Mouse (Mus musculus) heart, embryonic 13.5 days (tissue): ENCODE data around the gene Kalrn. TPM values are rescaled to one million over a fixed set of nuclear protein-coding genes. Genes with fewer than 3 reads are reported as not detected.
A peak's percentile ranks its signal among the peaks of the same experiment; 100 is the strongest.

Experiments
- ATAC-seq: fragments of 200-750 bp; cut with Nextera tagmentation; 2 replicates; pipeline ENCODE4 v1.8.0; 2017; ENCODE audit warnings: moderate TSS enrichment; ENCODE audit not compliant: insufficient number of reproducible peaks, low FRiP score, low TSS enrichment; ENCODE audit errors: extremely low read depth
- H3K27ac ChIP-seq: fragments of 300-500 bp; sonication (generic); replicated peaks from 2 replicates; pipeline ENCODE4 v1.5.1; 2015; ENCODE audit warnings: moderate library complexity, mild to moderate bottlenecking, inconsistent platforms
- H3K27me3 ChIP-seq: fragments of 300-500 bp; sonication (generic); replicated peaks from 2 replicates; pipeline ENCODE4 v1.6.1; 2015; ENCODE audit warnings: mild to moderate bottlenecking, inconsistent platforms
- H3K36me3 ChIP-seq: fragments of 300-500 bp; sonication (generic); 2 replicates; pipeline ENCODE4 v1.6.1; 2015; ENCODE audit warnings: mild to moderate bottlenecking, inconsistent platforms
- H3K4me1 ChIP-seq: fragments of 300-500 bp; sonication (generic); 2 replicates; pipeline ENCODE4 v1.6.1; 2015; ENCODE audit warnings: inconsistent platforms
- H3K4me2 ChIP-seq: fragments of 300-500 bp; sonication (generic); 2 replicates; pipeline ENCODE4 v1.6.1; 2015; ENCODE audit warnings: inconsistent platforms, mild to moderate bottlenecking, moderate library complexity
- H3K4me3 ChIP-seq: fragments of 300-500 bp; sonication (generic); 2 replicates; pipeline ENCODE4 v1.5.1; 2015; ENCODE audit warnings: moderate library complexity, mild to moderate bottlenecking, inconsistent platforms
- H3K9ac ChIP-seq: fragments of 300-500 bp; sonication (generic); 2 replicates; pipeline ENCODE4 v1.6.1; 2015; ENCODE audit warnings: inconsistent platforms, mild to moderate bottlenecking, moderate library complexity
- H3K9me3 ChIP-seq: fragments of 300-500 bp; sonication (generic); 2 replicates; pipeline ENCODE4 v1.6.1; 2016; ENCODE audit warnings: inconsistent platforms
- WGBS: fragments of 180-500 bp; shearing (Covaris S2); methylation state at CpG from one replicate; pipeline ENCODE4 v1.1.7; 2015; ENCODE audit warnings: mixed read lengths; 5-methylcytosine and 5-hydroxymethylcytosine counted together
- polyA plus RNA-seq: library from polyadenylated mRNA; unstranded; fragments of >200 nt; fragmentation: Nextera tagmentation; extraction: Ambion mirVana; gene quantifications from 2 replicates; pipeline ENCODE4 v1.2.1, GENCODE M21; 2015

Gene Kalrn
- polyA plus RNA-seq, 1 experiment from 2014 or later = 28.1 TPM

DNA sequence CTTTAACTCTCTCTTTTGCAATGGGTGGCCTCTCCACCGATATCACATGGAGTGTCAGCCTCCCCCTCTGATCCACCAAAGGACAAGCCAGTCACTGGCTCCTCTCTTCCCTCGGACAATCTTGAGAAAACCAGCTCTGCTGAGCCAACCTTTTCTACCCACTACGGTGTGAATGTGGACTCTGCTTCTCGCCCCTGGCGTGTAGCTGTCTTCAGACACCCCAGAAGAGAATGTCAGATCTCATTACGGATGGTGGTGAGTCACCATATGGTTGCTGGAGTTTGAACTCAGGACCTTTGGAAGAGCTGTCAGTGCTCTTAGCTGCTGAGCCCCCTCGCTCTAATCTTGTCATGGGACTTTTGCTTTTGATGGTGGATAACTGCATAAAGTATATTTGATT lies 452.0 kb downstream of the Kalrn start:
- Histone ChIP-seq H3K27me3 (no peaks in the 10 kb centered on the region), H3K4me2 (no peak overlapping the region), H3K9ac (no peak overlapping the region), H3K36me3 (0 out of 2 replicates have a peak, but pooled peaks cover 8% of the 10 kb centered on the region), H3K9me3 (no peaks in the 10 kb centered on the region), H3K4me3 (no peak overlapping the region), H3K4me1 (no peaks in the 10 kb centered on the region; the same call in 1 of the 2 replicates), H3K27ac (no peak overlapping the region)
- 65% methylated on average over 7 of the region's 7 CpGs for whole genome bisulfite sequencing
- ATAC-seq = no peak

GRCm38 (mm10) chr16:34120801-34121201 lies 452.5 kb downstream of the Kalrn start:
- Histone ChIP-seq H3K27ac (no peak overlapping the region), H3K4me2 (no peak overlapping the region), H3K9me3 (no peaks in the 10 kb centered on the region), H3K4me1 (no peaks in the 10 kb centered on the region; the same call in 1 of the 2 replicates), H3K36me3 (peaks cover 10% of the 10 kb centered on the region; the same call in 1 of the 2 replicates), H3K27me3 (no peaks in the 10 kb centered on the region), H3K4me3 (no peak overlapping the region), H3K9ac (no peak overlapping the region)
- WGBS = 59% methylated on average over 9 of the region's 9 CpGs
- ATAC-seq = no peak

GRCm38 (mm10) chr16:34119844-34120243 lies 453.5 kb downstream of the Kalrn start:
- Histone ChIP-seq H3K9me3 (no peaks in the 10 kb centered on the region), H3K9ac (no peak overlapping the region), H3K4me2 (no peak overlapping the region), H3K27ac (no peak overlapping the region), H3K27me3 (no peaks in the 10 kb centered on the region), H3K36me3 (peaks cover 13% of the 10 kb centered on the region; the same call in 1 of the 2 replicates), H3K4me1 (no peaks in the 10 kb centered on the region; the same call in 1 of the 2 replicates), H3K4me3 (no peak overlapping the region)
- ATAC-seq = no peak
- WGBS = 86% methylated on average over 7 of the region's 7 CpGs

DNA sequence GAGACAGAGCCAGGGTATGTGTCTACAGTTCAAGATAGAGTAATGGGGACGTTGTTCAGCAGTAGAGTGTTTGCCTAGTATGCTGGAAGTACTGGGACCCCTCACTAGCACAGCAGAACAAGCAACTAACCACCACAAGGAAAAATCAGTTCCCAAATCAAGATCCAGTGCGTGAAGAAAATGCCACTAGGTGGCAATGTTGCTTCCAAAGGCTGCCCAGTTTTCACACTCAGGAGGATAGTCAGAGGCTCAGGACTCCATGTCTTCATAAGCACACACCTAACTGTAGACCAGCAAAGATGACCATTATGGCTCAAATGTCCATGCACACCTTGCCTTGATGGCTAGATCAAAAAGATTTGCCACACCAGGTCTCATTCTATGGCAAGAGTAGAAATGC lies 454.0 kb downstream of the Kalrn start:
- no peak for ATAC-seq
- no peaks in the 10 kb centered on the region for H3K27me3 ChIP-seq
- H3K4me1 ChIP-seq = no peaks in the 10 kb centered on the region; the same call in 1 of the 2 replicates
- no peak overlapping the region for H3K9ac ChIP-seq
- no peak overlapping the region for H3K4me3 ChIP-seq
- peaks cover 13% of the 10 kb centered on the region; the same call in 1 of the 2 replicates for H3K36me3 ChIP-seq
- 16% methylated on average over 2 of the region's 2 CpGs for WGBS
- H3K27ac ChIP-seq = no peak overlapping the region
- H3K4me2 ChIP-seq = no peak overlapping the region
- no peaks in the 10 kb centered on the region for H3K9me3 ChIP-seq

GRCm38 (mm10) chr16:34114665-34115064 lies 458.7 kb downstream of the Kalrn start:
- Histone ChIP-seq H3K36me3 (peaks cover 10% of the 10 kb centered on the region; the same call in 1 of the 2 replicates), H3K4me1 (no peaks in the 10 kb centered on the region), H3K27ac (no peak overlapping the region), H3K9me3 (no peaks in the 10 kb centered on the region), H3K9ac (no peak overlapping the region), H3K27me3 (no peaks in the 10 kb centered on the region; the same call in 1 of the 2 replicates), H3K4me3 (no peak overlapping the region), H3K4me2 (no peak overlapping the region)
- no peak for ATAC-seq
- WGBS = 3% methylated on average over 3 of the region's 3 CpGs

DNA sequence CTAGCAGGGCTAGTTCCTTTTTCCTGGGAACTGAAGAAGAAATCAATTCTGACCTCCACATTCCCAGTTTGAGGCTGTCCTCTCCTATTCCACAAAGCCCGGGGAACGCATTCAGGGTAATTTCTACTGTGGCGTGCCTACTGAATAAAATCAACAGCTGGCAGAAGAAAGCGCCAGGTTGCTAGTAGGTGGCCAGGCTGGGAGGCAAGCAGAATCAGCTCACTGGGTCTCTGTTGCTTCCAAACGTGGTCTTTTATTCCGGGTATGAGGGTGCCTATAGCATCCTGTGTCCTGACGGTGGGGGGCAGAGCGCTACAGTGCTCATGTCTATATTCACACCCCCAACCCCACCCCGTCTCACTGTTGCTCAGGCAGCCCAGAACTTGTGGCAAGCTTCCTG lies 460.2 kb downstream of the Kalrn start:
- Histone ChIP-seq H3K36me3 (peaks cover 10% of the 10 kb centered on the region; the same call in 1 of the 2 replicates), H3K27me3 (no peaks in the 10 kb centered on the region; the same call in 1 of the 2 replicates), H3K9ac (no peak overlapping the region), H3K4me1 (peaks cover 6% of the 10 kb centered on the region), H3K27ac (no peak overlapping the region), H3K9me3 (no peaks in the 10 kb centered on the region), H3K4me3 (no peak overlapping the region), H3K4me2 (no peak overlapping the region)
- ATAC-seq = no peak
- whole genome bisulfite sequencing = 88% methylated on average over 9 of the region's 9 CpGs

DNA sequence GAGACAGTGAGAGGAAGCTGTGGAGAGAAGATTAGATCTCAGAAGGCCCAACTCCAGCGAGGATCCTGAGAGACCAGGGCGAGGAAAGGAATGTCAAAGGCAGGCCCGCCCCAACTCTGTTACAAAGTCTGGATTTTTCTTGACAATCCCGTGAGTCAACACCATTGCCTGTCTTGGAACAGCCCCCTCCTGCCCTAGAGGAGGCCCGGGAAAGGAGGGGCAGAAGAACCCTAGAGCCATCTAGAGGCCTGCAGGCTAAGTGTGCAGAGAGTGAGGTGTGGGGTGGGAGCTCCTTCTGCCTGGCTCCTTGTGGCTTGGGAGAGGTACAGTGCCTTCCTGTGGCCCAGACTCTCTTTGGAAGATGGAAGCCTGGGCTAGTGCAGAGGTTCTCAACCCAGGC lies 460.8 kb downstream of the Kalrn start:
- Histone ChIP-seq H3K4me3 (no peak overlapping the region), H3K27me3 (no peaks in the 10 kb centered on the region; the same call in 1 of the 2 replicates), H3K9ac (no peak overlapping the region), H3K9me3 (no peaks in the 10 kb centered on the region), H3K27ac (no peak overlapping the region), H3K36me3 (peaks cover 10% of the 10 kb centered on the region; the same call in 1 of the 2 replicates), H3K4me2 (no peak overlapping the region), H3K4me1 (peaks cover 11% of the 10 kb centered on the region)
- 12% methylated on average over 5 of the region's 5 CpGs for WGBS
- ATAC-seq = no peak; the same call in 1 of the 2 replicates

DNA sequence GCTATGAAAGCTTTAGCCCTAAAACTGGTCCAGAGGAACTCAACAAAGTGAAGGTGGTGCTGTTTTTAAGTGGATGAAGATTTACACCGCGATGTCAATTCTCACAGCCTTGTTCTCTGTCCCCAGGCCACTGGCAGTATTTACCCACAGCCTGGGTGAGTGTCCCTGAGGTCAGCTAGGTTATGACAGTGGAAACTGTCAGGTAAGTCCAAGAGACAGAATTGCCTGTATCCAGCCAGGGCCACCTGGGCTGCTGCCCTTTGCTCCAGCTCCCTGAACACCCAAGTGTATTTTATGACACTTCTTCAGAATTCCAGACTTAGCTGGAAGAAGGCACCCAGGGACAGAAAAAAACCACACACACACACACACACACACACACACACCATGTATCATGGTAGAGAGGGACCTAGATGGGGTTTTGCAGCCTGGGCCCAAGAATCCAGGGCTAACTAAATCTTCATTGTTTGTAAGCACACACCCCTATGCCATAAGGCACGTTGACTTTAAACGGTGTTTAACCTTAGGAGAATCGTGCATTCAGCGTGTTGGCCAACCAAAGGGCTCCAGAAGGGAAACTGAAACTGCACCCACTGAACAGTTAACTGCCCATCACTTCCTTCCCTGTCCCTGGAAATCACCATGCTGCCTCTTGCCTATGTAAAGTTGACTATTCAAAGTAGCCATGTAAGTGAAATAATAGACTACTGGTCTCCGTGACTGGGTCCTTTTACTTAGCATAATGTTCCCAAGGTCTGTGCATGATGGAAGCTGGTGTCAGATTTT lies 462.3 kb downstream of the Kalrn start:
- Histone ChIP-seq H3K27me3 (no peaks in the 10 kb centered on the region; the same call in 1 of the 2 replicates), H3K4me3 (no peak overlapping the region), H3K9me3 (no peaks in the 10 kb centered on the region), H3K27ac (no peak overlapping the region), H3K36me3 (peaks cover 10% of the 10 kb centered on the region; the same call in 1 of the 2 replicates), H3K4me2 (no peak overlapping the region), H3K9ac (no peak overlapping the region), H3K4me1 (peaks cover 17% of the 10 kb centered on the region)
- no peak for ATAC-seq
- 84% methylated on average over 7 of the region's 7 CpGs for WGBS

DNA sequence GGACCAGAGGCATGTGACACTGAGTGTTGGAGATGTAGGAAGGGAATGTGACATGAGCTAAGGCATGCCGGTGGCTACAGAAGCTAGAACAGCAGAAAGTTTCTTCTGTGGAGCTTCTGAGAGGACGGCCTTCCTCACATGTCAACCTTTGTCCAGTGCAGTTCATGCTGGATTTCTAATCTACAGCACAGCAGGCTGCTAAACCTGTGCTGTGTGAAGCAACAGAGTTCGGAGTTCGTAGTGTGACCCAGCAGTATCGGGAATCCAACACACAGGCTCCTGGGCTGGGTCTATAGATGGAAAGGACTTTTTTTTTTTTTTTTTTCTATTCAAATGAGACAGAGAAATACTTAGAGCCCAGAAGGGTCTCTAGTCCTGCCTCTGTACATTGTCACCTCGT lies 468.9 kb downstream of the Kalrn start:
- WGBS = 77% methylated on average over 6 of the region's 6 CpGs
- Histone ChIP-seq H3K4me2 (no peak overlapping the region), H3K9ac (no peak overlapping the region), H3K36me3 (no peaks in the 10 kb centered on the region; the same call in 1 of the 2 replicates), H3K27ac (no peak overlapping the region), H3K27me3 (no peaks in the 10 kb centered on the region), H3K9me3 (no peaks in the 10 kb centered on the region), H3K4me1 (peaks cover 49% of the 10 kb centered on the region), H3K4me3 (no peak overlapping the region)
- ATAC-seq = no peak

DNA sequence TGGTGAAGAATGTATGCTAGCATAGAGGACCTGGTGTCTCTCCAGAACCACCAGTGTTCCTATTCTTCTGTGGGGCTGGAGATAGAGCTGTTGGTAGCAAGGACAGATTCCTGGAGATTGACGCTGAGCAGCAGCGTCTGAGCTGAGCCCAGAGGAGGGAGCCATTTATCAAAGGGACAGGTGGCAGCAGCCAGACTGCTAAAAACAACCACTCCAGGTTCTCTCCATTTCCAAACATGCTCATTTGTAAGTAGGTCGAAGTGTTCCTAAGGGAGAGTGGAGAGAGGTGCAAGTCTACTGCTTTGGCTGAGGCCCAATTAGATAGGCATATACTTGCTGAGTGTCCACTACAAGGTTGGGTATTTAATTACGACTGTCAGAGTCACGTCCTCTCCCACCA lies 470.6 kb downstream of the Kalrn start:
- H3K27me3 ChIP-seq = no peaks in the 10 kb centered on the region
- 24% methylated on average over 5 of the region's 5 CpGs for WGBS
- H3K4me2 ChIP-seq = no peak overlapping the region
- H3K9ac ChIP-seq = peak overlapping the region; percentile 24; the same call in 1 of the 2 replicates
- H3K27ac ChIP-seq = peak overlapping the region; percentile 56; the same call in 1 of the 2 replicates
- no peak for ATAC-seq
- H3K36me3 ChIP-seq = no peaks in the 10 kb centered on the region
- H3K4me3 ChIP-seq = no peak overlapping the region
- no peaks in the 10 kb centered on the region for H3K9me3 ChIP-seq
- H3K4me1 ChIP-seq = peaks cover 38% of the 10 kb centered on the region

- no peak overlapping the region for H3K27ac ChIP-seq
- no peak overlapping the region for H3K9ac ChIP-seq
- no peak overlapping the region for H3K4me2 ChIP-seq
- H3K27me3 ChIP-seq = no peaks in the 10 kb centered on the region
- ATAC-seq = no peak
- 54% methylated on average over 3 of the region's 3 CpGs for WGBS
- H3K4me3 ChIP-seq = no peak overlapping the region
- H3K9me3 ChIP-seq = no peaks in the 10 kb centered on the region
- no peaks in the 10 kb centered on the region for H3K36me3 ChIP-seq
- peaks cover 39% of the 10 kb centered on the region for H3K4me1 ChIP-seq
Observed at GRCm38 (mm10) chr16:34099795-34100194, 473.5 kb downstream of the Kalrn start.
